Mouse (Mus musculus) C2C12 (cell line): Measurements from ENCODE around the gene Trim46.

Source experiments
- CTCF ChIP-seq: IDR thresholded peaks from one replicate; pipeline ENCODE4 v1.5.1; 2011; ENCODE audit not compliant: control insufficient read depth, insufficient read depth, insufficient read length
- USF1 ChIP-seq: IDR thresholded peaks from one replicate; pipeline ENCODE4 v1.6.1; 2011; ENCODE audit warnings: low read depth, mild to moderate bottlenecking, control low read depth, moderate library complexity

DNA sequence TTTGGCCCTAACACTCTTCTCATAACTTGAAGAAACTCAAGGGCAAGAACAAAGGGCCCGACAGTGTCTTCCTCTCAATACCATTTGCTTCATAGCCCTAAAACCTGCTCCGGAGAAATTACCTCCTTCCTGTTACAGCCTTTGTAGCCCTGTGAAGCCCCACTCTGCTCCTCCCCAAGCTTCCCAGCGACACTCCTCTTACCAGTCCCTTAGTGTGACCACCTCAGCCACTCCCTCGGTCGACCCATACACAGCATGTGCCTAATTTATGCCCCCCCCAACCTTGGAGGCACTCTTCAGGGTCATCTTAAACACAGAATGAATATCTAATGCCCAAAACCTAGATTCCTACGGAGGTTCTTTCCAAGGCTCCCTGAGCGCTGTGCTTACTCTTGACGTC, 32.5 kb upstream of the Trim46 start:
- no peak for TF ChIP-seq USF1
- no peak for TF ChIP-seq CTCF
